Mouse (Mus musculus) ES-Bruce4 (cell line): ENCODE measurements at regions not wholly inside any gene's neighbourhood (a gene's known extent, or its start where the extent isn't known, plus 50 kb on each side); places are given as distances from the start of the nearest gene placed in this dataset.

Experiments
- H3K27ac ChIP-seq: 2 replicates; pipeline ENCODE4 v1.5.1; 2012; ENCODE audit warnings: low read length, inconsistent platforms; ENCODE audit not compliant: insufficient read depth
- H3K27me3 ChIP-seq: 2 replicates; pipeline ENCODE4 v1.6.1; 2012; ENCODE audit warnings: mild to moderate bottlenecking, low read length, inconsistent platforms; ENCODE audit not compliant: control insufficient read depth, poor library complexity, insufficient read depth, severe bottlenecking
- H3K36me3 ChIP-seq: 2 replicates; pipeline ENCODE4 v1.6.1; 2012; ENCODE audit warnings: inconsistent platforms, mild to moderate bottlenecking, low read length, moderate library complexity; ENCODE audit not compliant: control insufficient read depth, poor library complexity, insufficient read depth, severe bottlenecking
- H3K4me1 ChIP-seq: one replicate; pipeline ENCODE4 v1.8.1; 2011; ENCODE audit warnings: low read length; ENCODE audit not compliant: control insufficient read depth, insufficient read depth
- H3K4me3 ChIP-seq: 2 replicates; pipeline ENCODE4 v1.5.1; 2011; ENCODE audit warnings: low read depth, mild to moderate bottlenecking, low read length
- H3K9ac ChIP-seq: 2 replicates; pipeline ENCODE4 v1.6.1; 2012; ENCODE audit warnings: low read depth, mild to moderate bottlenecking, inconsistent platforms; ENCODE audit not compliant: poor library complexity, severe bottlenecking
- H3K9me3 ChIP-seq: replicated peaks from 2 replicates; pipeline ENCODE4 v1.6.1; 2012; ENCODE audit warnings: mild to moderate bottlenecking, low read length, inconsistent platforms; ENCODE audit not compliant: control insufficient read depth, poor library complexity, insufficient read depth, severe bottlenecking
- CTCF ChIP-seq: IDR thresholded peaks from one replicate; pipeline ENCODE4 v1.8.1; 2011; ENCODE audit warnings: low read depth, low read length
- EP300 ChIP-seq: IDR thresholded peaks from 2 replicates; pipeline ENCODE4 v1.6.1; 2011; ENCODE audit warnings: low read depth, low read length; ENCODE audit not compliant: insufficient read depth
- POLR2A ChIP-seq: IDR thresholded peaks from one replicate; pipeline ENCODE4 v1.8.1; 2011; ENCODE audit warnings: low read length; ENCODE audit not compliant: insufficient read depth

- Histone ChIP-seq H3K4me3 (no peak overlapping the region), H3K36me3 (no peaks in the 10 kb centered on the region), H3K27ac (no peak overlapping the region), H3K9me3 (no peaks in the 10 kb centered on the region), H3K4me1 (no peaks in the 10 kb centered on the region), H3K9ac (no peak overlapping the region), H3K27me3 (no peaks in the 10 kb centered on the region)
- TF ChIP-seq CTCF (no peak), POLR2A (no peak), EP300 (no peak)
Measured at GRCm38 (mm10) chr15:87326281-87326680, 217.8 kb upstream of the Fam19a5 start.

- H3K4me3 ChIP-seq: no peak overlapping the region
- no peaks in the 10 kb centered on the region for H3K4me1 ChIP-seq
- no peaks in the 10 kb centered on the region for H3K36me3 ChIP-seq
- no peaks in the 10 kb centered on the region for H3K9me3 ChIP-seq
- H3K27ac ChIP-seq: no peak overlapping the region
- TF ChIP-seq EP300 (no peak), CTCF (no peak), POLR2A (no peak)
- H3K27me3 ChIP-seq: no peaks in the 10 kb centered on the region
- H3K9ac ChIP-seq: no peak overlapping the region
Measured at GRCm38 (mm10) chr15:87332441-87332840, 211.7 kb upstream of the Fam19a5 start.

- H3K9ac ChIP-seq: no peak overlapping the region
Measured at GRCm38 (mm10) chr15:87333527-87333926, 210.6 kb upstream of the Fam19a5 start.

GRCm38 (mm10) chr15:87334430-87334829, 209.7 kb upstream of the Fam19a5 start:
- Histone ChIP-seq H3K9ac (no peak overlapping the region), H3K27ac (no peak overlapping the region), H3K4me1 (no peaks in the 10 kb centered on the region), H3K27me3 (no peaks in the 10 kb centered on the region), H3K36me3 (no peaks in the 10 kb centered on the region), H3K4me3 (no peak overlapping the region), H3K9me3 (no peaks in the 10 kb centered on the region)
- TF ChIP-seq CTCF: peak; percentile 26
- TF ChIP-seq EP300: no peak
- TF ChIP-seq POLR2A: no peak

More at GRCm38 (mm10) chr15:87333527-87333926, 210.6 kb upstream of the Fam19a5 start:
- TF ChIP-seq EP300 (no peak), POLR2A (no peak), CTCF (no peak)
- H3K27ac ChIP-seq: no peak overlapping the region
- H3K9me3 ChIP-seq: no peaks in the 10 kb centered on the region
- H3K4me3 ChIP-seq: no peak overlapping the region
- H3K27me3 ChIP-seq: no peaks in the 10 kb centered on the region
- H3K4me1 ChIP-seq: no peaks in the 10 kb centered on the region
- no peaks in the 10 kb centered on the region for H3K36me3 ChIP-seq

- Histone ChIP-seq H3K9ac (no peak overlapping the region), H3K4me3 (no peak overlapping the region), H3K4me1 (no peaks in the 10 kb centered on the region), H3K27ac (no peak overlapping the region), H3K9me3 (no peaks in the 10 kb centered on the region), H3K27me3 (no peaks in the 10 kb centered on the region), H3K36me3 (no peaks in the 10 kb centered on the region)
- TF ChIP-seq POLR2A: no peak
- no peak for TF ChIP-seq CTCF
Measured at GRCm38 (mm10) chr15:87335324-87335723, 208.8 kb upstream of the Fam19a5 start.

GRCm38 (mm10) chr15:87335737-87336136, 208.4 kb upstream of the Fam19a5 start:
- no peaks in the 10 kb centered on the region for H3K36me3 ChIP-seq
- no peaks in the 10 kb centered on the region for H3K4me1 ChIP-seq
- H3K9me3 ChIP-seq: no peaks in the 10 kb centered on the region
- no peaks in the 10 kb centered on the region for H3K27me3 ChIP-seq
- H3K27ac ChIP-seq: no peak overlapping the region
- no peak for TF ChIP-seq POLR2A
- no peak for TF ChIP-seq EP300
- no peak for TF ChIP-seq CTCF
- H3K9ac ChIP-seq: no peak overlapping the region
- H3K4me3 ChIP-seq: no peak overlapping the region
